Mouse (Mus musculus) MEL (cell line): ENCODE measurements around the gene Gsap.

Experiments used
- CTCF ChIP-seq, 3 experiments: IDR thresholded peaks in 2 of 3; conservative IDR thresholded peaks in 1 of 3; 2 replicates each; pipeline ENCODE4 v1.5.1; 2011 to 2012; ENCODE audit warnings: low read length in 3 of 3, low read depth in 2 of 3, mild to moderate bottlenecking in 2 of 3, improper control_type of control experiment in 1 of 3, inconsistent platforms in 1 of 3, mixed read lengths in 1 of 3, moderate library complexity in 1 of 3; ENCODE audit not compliant: control insufficient read depth in 1 of 3, insufficient read depth in 1 of 3, poor library complexity in 1 of 3, severe bottlenecking in 1 of 3
- E2F4 ChIP-seq: IDR thresholded peaks from 2 replicates; pipeline ENCODE4 v1.6.1; 2011; ENCODE audit warnings: low read depth, low read length, improper control_type of control experiment, borderline replicate concordance
- GATA1 ChIP-seq: IDR thresholded peaks from 2 replicates; pipeline ENCODE4 v1.6.1; 2011; ENCODE audit warnings: low read depth, low read length, improper control_type of control experiment
- TAL1 ChIP-seq: IDR thresholded peaks from 2 replicates; pipeline ENCODE4 v1.6.1; 2012; ENCODE audit warnings: mild to moderate bottlenecking, inconsistent platforms, low read length, moderate library complexity, mixed read lengths

DNA sequence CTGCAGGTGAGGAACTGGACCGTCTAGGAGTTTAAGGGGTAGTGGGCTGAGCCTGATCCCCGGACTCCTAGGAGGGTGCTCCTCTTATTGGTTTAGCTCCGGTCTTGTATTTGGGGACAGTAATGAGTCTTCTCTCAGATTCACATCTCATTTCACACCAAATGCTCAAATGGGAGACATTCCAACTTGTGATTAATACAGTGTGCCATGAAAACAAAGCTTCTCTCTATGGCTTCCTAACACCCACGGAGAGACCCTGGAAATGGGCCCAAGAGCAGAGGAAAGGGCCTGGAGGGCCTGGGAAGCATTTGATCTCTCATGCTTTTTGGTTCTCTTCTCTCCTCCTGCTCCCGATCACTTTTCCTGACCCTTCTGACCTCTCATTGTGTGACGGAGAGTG, 14.7 kb upstream of the Gsap start:
- TF ChIP-seq CTCF (IDR thresholded peaks at IDR 0.05 in 2 of 3, conservative IDR thresholded peaks at IDR 0.05 in 1 of 3; ENCODE audit: control insufficient read depth in 1 of 3, insufficient read depth in 1 of 3, low read depth in 2 of 3, low read length in 3 of 3, poor library complexity in 1 of 3, severe bottlenecking in 1 of 3) (no peak), TAL1 (no peak), E2F4 (no peak), GATA1 (no peak)
